ENCODE assay signal across 23 mouse cellular contexts in genomic region chr2:93212386-93212785, GRCm38 (mm10). TPM values are rescaled to one million over a fixed set of nuclear protein-coding genes. Genes with fewer than 3 reads are reported as not detected.
A peak's percentile ranks its signal among the peaks of the same experiment; 100 is the strongest.
DNase-seq lines count a peak whose midpoint lies in the region; ATAC-seq and TF ChIP-seq lines count a peak whose summit lies in the region.
"Had no signal": no experiment of that assay in that cellular context is flagged by ENCODE, and none has a peak within 500 bp of the region (broad histone marks: within the 10 kb centered on the region; RNA-seq: fewer than 3 reads in every experiment).

No protein-coding gene starts in this region.

- no peak overlapping the region for H3K9ac ChIP-seq in kidney, postnatal 0 days (ENCODE audit: low read depth, low read length)
- H3K9ac ChIP-seq: forebrain, embryonic 12.5 days; heart, embryonic 13.5 days; lung, embryonic 15.5 days; neural tube, embryonic 12.5 days had no signal

- peaks cover 5% of the 10 kb centered on the region; the same call in 1 of the 2 replicates for H3K4me1 ChIP-seq in kidney, postnatal 0 days (replicated peaks; ENCODE audit: insufficient read depth, low read length)

- H3K36me3 ChIP-seq in kidney, postnatal 0 days (ENCODE audit: insufficient read depth, low read length): peaks cover 19% of the 10 kb centered on the region
- H3K36me3 ChIP-seq: G1E; lung, embryonic 15.5 days had no signal

- no peak overlapping the region for H3K4me2 ChIP-seq in kidney, postnatal 0 days (ENCODE audit: low read length)
- H3K4me2 ChIP-seq: forebrain, embryonic 12.5 days; heart, embryonic 13.5 days; liver, embryonic 11.5 days; lung, embryonic 15.5 days; neural tube, embryonic 12.5 days had no signal

- peak; percentile 25 for DNase-seq in cerebellum, adult 9-11 months
- DNase-seq in cerebellum, postnatal 25 days: no peak
- no peak for DNase-seq in kidney, postnatal 0 days (ENCODE audit: low spot score)
- no peak for DNase-seq in kidney, postnatal 14 days
- DNase-seq in thymus, postnatal 4 days: peak; percentile 48
- DNase-seq in thymus, adult 18-20 months: no peak
- no peak for DNase-seq in heart, adult 11 months
- no peak for DNase-seq in frontal cortex, postnatal 14 days (ENCODE audit: low spot score in 2 of 2)
- DNase-seq: adrenal gland, postnatal 36 days; cerebellum, adult 11-12 months; gastrocnemius, postnatal 36 days; heart, postnatal 36 days; kidney, adult 9 months; kidney, postnatal 4 days; right cerebral cortex, postnatal 4 days had no signal

- no peak overlapping the region for H3K4me3 ChIP-seq in kidney, postnatal 0 days (replicated peaks; ENCODE audit: low read depth, low read length)
- H3K4me3 ChIP-seq: forebrain, embryonic 12.5 days; heart, embryonic 13.5 days; lung, embryonic 15.5 days; midbrain, embryonic 10.5 days; neural tube, embryonic 12.5 days had no signal

- ATAC-seq in kidney, postnatal 0 days (replicated peaks; ENCODE audit: low FRiP score, low read depth): no peak

- H3K27me3 ChIP-seq in kidney, postnatal 0 days (ENCODE audit: insufficient read depth, low read length): no peaks in the 10 kb centered on the region
- H3K27me3 ChIP-seq: forebrain, embryonic 12.5 days; heart, embryonic 13.5 days; lung, embryonic 15.5 days; neural tube, embryonic 12.5 days had no signal

- peak; percentile 44; the same call in 1 of the 2 replicates for TF ChIP-seq CTCF in kidney, postnatal 0 days (IDR thresholded peaks at IDR 0.05; ENCODE audit: low read depth)

- WGBS in kidney, postnatal 0 days: 83% methylated on average over 2 of the region's 2 CpGs

- H3K27ac ChIP-seq in kidney, postnatal 0 days: no peak overlapping the region
- H3K27ac ChIP-seq: forebrain, embryonic 12.5 days; heart, embryonic 13.5 days; lung, embryonic 15.5 days; macrophage; midbrain, embryonic 10.5 days; neural tube, embryonic 12.5 days had no signal

- no peaks in the 10 kb centered on the region for H3K9me3 ChIP-seq in kidney, postnatal 0 days (replicated peaks; ENCODE audit: low read length)
- H3K9me3 ChIP-seq: forebrain, embryonic 12.5 days; G1E; heart, embryonic 13.5 days; lung, embryonic 15.5 days; midbrain, embryonic 10.5 days; neural tube, embryonic 12.5 days had no signal

RNA-seq across cellular contexts. Expression of gene Trp53i11, which starts 25.0 kb away (rescaled TPM):
- 24.9 and 28.3 TPM in 2 replicates for polyA plus RNA-seq in kidney, postnatal 0 days (2015; fragmentation: Nextera tagmentation; extraction: Ambion mirVana)
- polyA plus RNA-seq: G1E had no signal

Comparison
In these comparisons a context has a peak if more than half of its experiments do, and no peak if none do; other contexts are left out.
1. DNase-seq: peak in cerebellum, adult 9-11 months (single experiment) and thymus, postnatal 4 days (single experiment); none in cerebellum, postnatal 25 days (0 of 2), kidney, postnatal 0 days (single experiment), kidney, postnatal 14 days (single experiment), thymus, adult 18-20 months (0 of 2), heart, adult 11 months (single experiment) and frontal cortex, postnatal 14 days (0 of 2).